Mouse (Mus musculus) adipose tissue, adult 10 weeks (tissue): Measurements from ENCODE around the gene Sh2d1b2. TPM values are rescaled to one million over a fixed set of nuclear protein-coding genes. Genes with fewer than 3 reads are reported as not detected.

ENCODE experiments used
- polyA plus RNA-seq: library from polyadenylated mRNA; stranded (reverse); fragments of 350-450 nt; fragmentation: Illumina TruSeq; extraction: RNeasy Lipid Tissue Mini Kit (QIAGEN cat#74804); gene quantifications from one replicate; pipeline ENCODE4 v1.2.3, GENCODE M21; 2014; ENCODE audit warnings: low read depth, low replicate concordance

The Sh2d1b2 gene
- polyA plus RNA-seq = not detected

DNA sequence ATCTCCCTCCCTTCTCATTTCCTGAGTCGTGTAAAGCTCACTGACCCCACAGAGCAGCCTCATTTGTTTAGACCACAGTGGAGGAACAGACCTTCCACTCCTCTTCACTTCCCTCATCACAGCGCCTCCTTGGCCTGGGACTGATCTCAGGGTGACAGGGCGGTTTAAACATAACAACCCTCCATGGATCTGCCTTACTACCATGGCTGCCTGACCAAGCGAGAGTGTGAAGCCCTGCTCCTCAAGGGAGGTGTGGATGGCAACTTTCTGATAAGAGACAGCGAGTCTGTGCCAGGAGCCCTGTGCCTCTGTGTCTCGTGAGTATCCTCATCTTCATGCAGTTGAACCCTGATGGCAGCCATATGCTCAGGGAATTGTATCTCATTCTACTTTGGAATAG lies at the start of gene Sh2d1b2:
Sh2d1b2 (plus strand) TSS at position 62 of the 400 bp plus-strand sequence.

DNA sequence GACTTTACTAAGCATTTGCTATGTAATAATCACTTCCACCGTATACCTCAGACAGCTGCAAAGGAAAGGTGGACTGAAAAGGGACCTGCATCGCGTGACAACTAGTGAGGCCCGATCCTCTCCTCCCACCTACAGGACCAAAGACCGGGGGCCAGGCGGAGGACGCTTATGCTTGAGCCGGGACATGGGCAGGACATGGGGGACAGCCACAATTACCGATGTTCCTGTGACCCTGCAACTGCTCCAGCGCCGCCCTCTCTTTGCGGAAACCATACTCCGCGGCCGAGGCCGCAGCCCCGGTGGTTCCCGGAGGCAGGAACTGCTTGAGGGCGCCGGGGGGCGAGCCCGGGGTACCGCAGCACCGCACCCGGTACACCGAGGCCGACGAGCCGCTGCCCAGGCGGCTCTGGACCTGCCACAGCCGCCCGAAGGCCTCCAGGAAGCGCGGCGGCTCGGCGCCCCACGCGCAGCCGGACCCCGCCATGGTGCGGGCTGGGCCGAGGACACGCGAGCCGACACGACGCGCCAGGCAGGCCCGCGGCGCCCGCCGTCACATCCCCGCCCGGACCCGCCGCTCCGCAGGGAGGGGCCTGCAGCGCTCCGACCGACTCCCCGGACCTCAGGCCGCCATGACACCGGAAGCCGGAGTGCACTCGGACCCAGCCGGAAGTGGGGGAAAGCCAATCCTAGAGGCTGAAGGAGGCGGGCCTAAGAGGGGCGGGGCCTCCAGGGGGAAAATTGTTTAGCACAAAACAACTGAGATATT lies 17.6 kb upstream of the Sh2d1b2 start, which contains the start of gene Uhmk1:
Uhmk1 (minus strand) TSS at position 641 of the 766 bp plus-strand sequence.

DNA sequence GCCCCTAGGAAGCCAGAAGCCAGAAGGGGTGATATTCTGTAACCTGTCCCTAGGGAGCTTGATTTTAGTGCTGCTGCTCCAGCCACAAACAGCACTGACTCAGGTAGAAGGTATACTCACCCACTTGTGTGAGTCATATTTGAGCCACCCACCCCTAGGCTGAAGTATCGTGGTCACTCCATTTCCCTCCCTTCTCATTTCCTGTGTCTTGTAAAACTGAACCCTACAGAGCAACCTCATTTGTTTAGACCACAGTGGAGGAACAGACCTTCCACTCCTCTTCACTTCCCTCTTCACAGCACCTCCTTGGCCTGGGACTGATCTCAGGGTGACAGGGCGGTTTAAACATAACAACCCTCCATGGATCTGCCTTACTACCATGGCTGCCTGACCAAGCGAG lies 44.5 kb downstream of the Sh2d1b2 start, which contains the start of gene Sh2d1b1:
Sh2d1b1 (plus strand) TSS at position 305 of the 400 bp plus-strand sequence.

Other genes starting within 250 kb of the Sh2d1b2 start
- 30.0 TPM for gene Ddr2, start 122.0 kb upstream of the Sh2d1b2 start, polyA plus RNA-seq
- 65.5 TPM for gene Uap1, start 57.8 kb upstream of the Sh2d1b2 start, polyA plus RNA-seq
- gene Uhmk1, start 17.4 kb upstream of the Sh2d1b2 start, polyA plus RNA-seq = 23.0 TPM
- 0.50 TPM for gene Sh2d1b1, start 44.6 kb downstream of the Sh2d1b2 start, polyA plus RNA-seq
- gene Gm7694, start 73.6 kb downstream of the Sh2d1b2 start, polyA plus RNA-seq = 5.8 TPM
- gene Spata46, start 76.1 kb downstream of the Sh2d1b2 start, polyA plus RNA-seq = 5.2 TPM